Mouse (Mus musculus): ENCODE measurements around the gene Sun2.

DNA sequence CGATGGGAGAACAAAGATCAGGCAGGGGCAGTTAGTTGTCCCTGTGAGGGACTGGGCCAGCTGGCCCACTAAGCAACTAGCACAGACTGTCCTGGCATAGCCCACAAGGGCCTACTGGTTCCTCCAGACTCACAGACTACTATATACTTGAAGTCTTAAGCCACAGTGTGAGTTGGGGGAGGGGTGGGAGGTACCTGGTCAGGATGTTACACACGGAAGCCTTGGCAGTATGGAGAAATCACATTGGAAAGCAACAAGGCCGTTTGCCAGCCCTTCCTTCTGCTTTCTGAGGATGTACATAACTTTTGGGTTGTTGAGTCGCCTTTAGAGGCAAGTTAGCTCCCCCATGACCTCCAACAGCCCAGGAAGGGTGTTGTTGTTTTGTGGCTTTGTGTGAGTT lies 8.7 kb downstream of the Sun2 start:
- TF ChIP-seq POLR2A (IDR thresholded peaks at IDR 0.05; ENCODE audit: low read depth, low read length) (no peak), CTCF (conservative IDR thresholded peaks at IDR 0.05 in 1 of 2, IDR thresholded peaks at IDR 0.05 in 1 of 2; ENCODE audit: low read depth in 2 of 2, low read length in 2 of 2) (no peak), ZC3H11A (IDR thresholded peaks at IDR 0.05; ENCODE audit: low read depth, low read length) (no peak), RCOR1 (conservative IDR thresholded peaks at IDR 0.05; ENCODE audit: low read depth, low read length) (no peak), TCF12 (IDR thresholded peaks at IDR 0.05; ENCODE audit: low read depth, low read length) (no peak)

All from CH12.LX (cell line).